Mouse (Mus musculus): ENCODE data around the gene Wdr76. TPM values are rescaled to one million over a fixed set of nuclear protein-coding genes. Genes with fewer than 3 reads are reported as not detected.

The Wdr76 gene
- total and polyA plus RNA-seq, 3 experiments, result 17.4 to 29.9 (median 26.9) TPM

- dilution Hi-C loops (cut with MboI; ENCODE audit: extremely low pct_ligation_motif_present, extremely low pct_unique_long_range_greater_than_20kb, low sequenced_read_pairs) (no loop called here), in situ Hi-C loops (cut with MboI; ENCODE audit: low pct_ligation_motif_present, low pct_unique_long_range_greater_than_20kb, low sequenced_read_pairs) (no loop called here)
- Histone ChIP-seq H3K4me2 (ENCODE audit: insufficient read depth, low read depth, poor library complexity, severe bottlenecking) (no peak overlapping the region), H3K27me3 (replicated peaks) (no peaks in the 10 kb centered on the region), H3K9ac (ENCODE audit: insufficient read depth, low read depth) (no peak overlapping the region), H3K79me2 (replicated peaks; ENCODE audit: control insufficient read depth, extremely low read depth, insufficient read depth, poor library complexity, severe bottlenecking) (no peaks in the 10 kb centered on the region), H3K36me3 (replicated peaks in 1 of 2; ENCODE audit: control insufficient read depth in 1 of 2, insufficient read depth in 1 of 2, low read length in 1 of 2) (peaks cover 27 to 88% of the 10 kb centered on the region in 2 experiments), H3K4me3 (replicated peaks in 1 of 3; ENCODE audit: low read depth in 2 of 3, low read length in 2 of 3, poor library complexity in 1 of 3) (no peak overlapping the region), H3K4me1 (ENCODE audit: control insufficient read depth in 1 of 2, insufficient read depth in 2 of 2) (no peaks in the 10 kb centered on the region), H3K27ac (ENCODE audit: insufficient read depth, low read depth) (no peak overlapping the region), H3K9me3 (replicated peaks; ENCODE audit: low read length) (peaks cover 4% of the 10 kb centered on the region)
- DNase-seq (ENCODE audit: extremely low read depth), result no peak
- peak in 1 of 2 experiments; percentile 45; a peak in 2 of 4 replicates for TF ChIP-seq CTCF (conservative IDR thresholded peaks at IDR 0.05 in 1 of 2, IDR thresholded peaks at IDR 0.05 in 1 of 2; ENCODE audit: low read depth in 2 of 2, low read length in 2 of 2)
- no peak for TF ChIP-seq CHD2 (IDR thresholded peaks at IDR 0.05; ENCODE audit: low read length)
- TF ChIP-seq SMC3 (IDR thresholded peaks at IDR 0.05; ENCODE audit: low read depth, low read length), result no peak
- TF ChIP-seq HCFC1 (IDR thresholded peaks at IDR 0.05; ENCODE audit: low read depth, low read length), result no peak
These were observed 38.3 kb downstream of the Wdr76 start for GRCm38 (mm10) chr2:121544829-121545228.

- DNase-seq (ENCODE audit: extremely low read depth), result no peak
- peaks cover 14 to 83% of the 10 kb centered on the region in 2 experiments for H3K36me3 ChIP-seq (replicated peaks in 1 of 2; ENCODE audit: control insufficient read depth in 1 of 2, insufficient read depth in 1 of 2, low read length in 1 of 2)
- H3K27me3 ChIP-seq (replicated peaks), result no peaks in the 10 kb centered on the region
- in situ Hi-C loops (cut with MboI; ENCODE audit: low pct_ligation_motif_present, low pct_unique_long_range_greater_than_20kb, low sequenced_read_pairs) (loop anchor here (25.0 kb wide), 1 partner anchor 488 kb away; the partner anchor contains the start of gene Eif3j1), dilution Hi-C loops (cut with MboI; ENCODE audit: extremely low pct_ligation_motif_present, extremely low pct_unique_long_range_greater_than_20kb, low sequenced_read_pairs) (no loop called here)
- no peaks in the 10 kb centered on the region for H3K4me1 ChIP-seq (ENCODE audit: control insufficient read depth in 1 of 2, insufficient read depth in 2 of 2)
- no peak overlapping the region for H3K9ac ChIP-seq (ENCODE audit: insufficient read depth, low read depth)
- H3K79me2 ChIP-seq (replicated peaks; ENCODE audit: control insufficient read depth, extremely low read depth, insufficient read depth, poor library complexity, severe bottlenecking), result no peaks in the 10 kb centered on the region
- H3K4me2 ChIP-seq (ENCODE audit: insufficient read depth, low read depth, poor library complexity, severe bottlenecking), result no peak overlapping the region
- no peak overlapping the region for H3K27ac ChIP-seq (ENCODE audit: insufficient read depth, low read depth)
- H3K9me3 ChIP-seq (replicated peaks; ENCODE audit: low read length), result no peaks in the 10 kb centered on the region
- no peak for TF ChIP-seq POLR2A (IDR thresholded peaks at IDR 0.05; ENCODE audit: low read depth, low read length)
- TF ChIP-seq MAZ (IDR thresholded peaks at IDR 0.05; ENCODE audit: low read depth, low read length), result no peak
- no peak for TF ChIP-seq MXI1 (IDR thresholded peaks at IDR 0.05; ENCODE audit: low read depth, low read length)
- TF ChIP-seq UBTF (IDR thresholded peaks at IDR 0.05; ENCODE audit: low read depth, low read length), result no peak
- no peak for TF ChIP-seq ZKSCAN1 (IDR thresholded peaks at IDR 0.05; ENCODE audit: borderline replicate concordance, low read depth, low read length)
- no peak for TF ChIP-seq EP300 (IDR thresholded peaks at IDR 0.05; ENCODE audit: low read length)
- no peak for TF ChIP-seq CHD1 (IDR thresholded peaks at IDR 0.05; ENCODE audit: low read depth, low read length)
- TF ChIP-seq JUN (IDR thresholded peaks at IDR 0.05; ENCODE audit: insufficient read depth, low read depth, low read length), result no peak
- no peak for TF ChIP-seq ZNF384 (IDR thresholded peaks at IDR 0.05; ENCODE audit: low read depth, low read length)
- no peak for TF ChIP-seq MEF2A (IDR thresholded peaks at IDR 0.05; ENCODE audit: borderline replicate concordance, low read depth, low read length)
- TF ChIP-seq JUND (conservative IDR thresholded peaks at IDR 0.05; ENCODE audit: low read depth, low read length), result no peak
- TF ChIP-seq CTCF (conservative IDR thresholded peaks at IDR 0.05 in 1 of 2, IDR thresholded peaks at IDR 0.05 in 1 of 2; ENCODE audit: low read depth in 2 of 2, low read length in 2 of 2), result no peak
- TF ChIP-seq BHLHE40 (IDR thresholded peaks at IDR 0.05; ENCODE audit: low read depth, low read length), result no peak
- TF ChIP-seq IRF4 (IDR thresholded peaks at IDR 0.05; ENCODE audit: low read depth, low read length), result no peak
- no peak for TF ChIP-seq POLR2AphosphoS2 (IDR thresholded peaks at IDR 0.05; ENCODE audit: low read depth, low read length)
- no peak for TF ChIP-seq SMC3 (IDR thresholded peaks at IDR 0.05; ENCODE audit: low read depth, low read length)
- no peak for TF ChIP-seq USF2 (conservative IDR thresholded peaks at IDR 0.05; ENCODE audit: low read depth, low read length)
- TF ChIP-seq MAFK (IDR thresholded peaks at IDR 0.05; ENCODE audit: insufficient replicate concordance, low read length), result no peak
- no peak for TF ChIP-seq ZMIZ1 (IDR thresholded peaks at IDR 0.05; ENCODE audit: low read depth, low read length)
- no peak overlapping the region for H3K4me3 ChIP-seq (replicated peaks in 1 of 3; ENCODE audit: low read depth in 2 of 3, low read length in 2 of 3, poor library complexity in 1 of 3)
These were observed 43.1 kb downstream of the Wdr76 start for GRCm38 (mm10) chr2:121549630-121550029.
